Mouse (Mus musculus): ENCODE data around the gene Faf1.

- no peak for TF ChIP-seq GATA1 (IDR thresholded peaks at IDR 0.05; ENCODE audit: borderline replicate concordance, low read length)
- TF ChIP-seq FLI1 (IDR thresholded peaks at IDR 0.05; ENCODE audit: low read length) = no peak
These were observed 46.2 kb upstream of the Faf1 start for GRCm38 (mm10) chr4:109630215-109630614.

All from megakaryocyte, embryonic 14.5 days (primary cell).